Mouse (Mus musculus) monocyte, adult 2 months (primary cell): ENCODE data around the gene Rnaset2b.
"Not testable (repeated sequence)": the region's sequence is repeated elsewhere in the genome, so short reads cannot be mapped to it uniquely, and the experiment has no call there.

ENCODE experiments used
- DNase-seq, 2 experiments: peaks; one replicate each; pipeline ENCODE4 v3.0.0; 2022; ENCODE audit warnings: low spot score in 2 of 2, low read depth in 1 of 2

Gene Rnaset2b

DNA sequence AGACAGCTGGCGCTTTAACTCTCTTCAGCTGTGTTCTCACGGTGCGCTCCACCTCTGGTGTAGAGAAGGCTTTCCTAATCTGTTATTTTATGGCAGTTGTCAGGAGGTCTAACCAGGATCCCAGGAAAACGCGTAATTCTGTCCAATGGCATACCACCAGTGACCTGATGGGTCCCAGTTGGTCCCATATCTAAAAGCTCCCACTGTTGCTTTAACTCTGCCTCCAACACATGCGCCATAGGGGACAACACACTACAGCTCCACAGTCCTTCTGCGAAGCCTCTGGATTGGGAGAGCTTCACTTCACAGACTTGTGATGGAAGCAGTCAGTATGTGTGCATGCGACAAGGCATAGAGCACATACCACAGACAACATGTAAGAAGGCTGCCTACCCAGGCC, 9.7 kb downstream of the Rnaset2b start:
- not testable (repeated sequence) for DNase-seq

DNA sequence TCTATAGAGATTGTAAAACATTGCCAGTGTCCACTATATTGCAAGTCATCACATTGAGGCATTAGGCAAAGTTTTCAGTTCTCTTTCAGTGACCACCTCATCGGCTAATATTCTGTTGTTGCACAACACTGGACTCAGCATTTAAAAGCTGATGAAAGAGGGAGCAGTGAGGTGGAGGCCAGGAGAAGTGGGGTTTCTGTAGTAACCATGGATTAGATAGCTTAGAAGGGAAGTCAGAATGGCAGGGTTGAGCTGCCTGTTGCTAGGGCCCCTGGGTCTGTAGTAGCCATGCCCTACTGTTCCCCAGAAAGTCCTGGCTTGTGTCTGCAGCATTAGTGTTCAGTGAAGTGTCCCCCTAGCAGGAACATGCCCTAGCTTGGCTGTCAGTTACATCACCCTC, 15.7 kb downstream of the Rnaset2b start:
- not testable (repeated sequence) for DNase-seq

DNA sequence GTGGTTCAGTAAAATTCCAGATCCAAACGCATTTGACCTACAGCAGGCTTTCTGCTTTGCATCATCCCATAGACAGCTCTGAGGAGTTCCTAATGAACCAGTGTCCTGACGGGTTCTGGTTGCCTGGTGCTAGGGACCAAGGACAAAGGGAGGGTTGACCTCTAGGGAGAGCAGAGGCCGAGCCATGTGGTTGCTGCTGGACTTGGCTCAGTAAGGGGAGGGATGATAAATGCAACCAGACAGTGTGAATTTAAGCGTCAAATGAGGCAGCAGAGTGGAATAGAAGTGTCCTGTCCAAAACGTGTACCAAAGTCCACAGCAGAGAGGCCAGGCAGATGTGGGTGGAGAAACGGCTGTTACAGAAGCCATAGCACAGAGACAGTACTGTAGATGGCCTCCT, 25.1 kb downstream of the Rnaset2b start:
- DNase-seq: not testable (repeated sequence)

DNA sequence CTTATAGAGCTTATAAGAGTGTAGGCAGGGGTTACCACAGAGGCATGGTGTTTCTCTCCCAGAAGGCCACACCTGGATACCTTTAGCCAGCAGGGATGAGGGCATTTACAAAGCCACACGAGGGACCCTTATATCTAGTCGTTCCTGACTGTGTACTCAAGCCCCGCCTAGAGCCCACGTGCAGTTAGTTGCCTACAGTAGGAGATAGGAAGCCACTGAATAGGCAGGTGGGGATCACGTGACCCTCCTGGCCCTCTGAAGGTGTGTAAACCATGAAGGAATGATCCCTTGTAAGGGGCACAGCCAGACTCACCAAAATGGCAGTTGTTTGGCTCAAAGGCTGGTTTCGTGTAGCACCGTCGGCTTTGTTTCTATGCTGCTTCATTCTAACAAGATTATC, 26.4 kb downstream of the Rnaset2b start:
- DNase-seq: not testable (repeated sequence)

DNA sequence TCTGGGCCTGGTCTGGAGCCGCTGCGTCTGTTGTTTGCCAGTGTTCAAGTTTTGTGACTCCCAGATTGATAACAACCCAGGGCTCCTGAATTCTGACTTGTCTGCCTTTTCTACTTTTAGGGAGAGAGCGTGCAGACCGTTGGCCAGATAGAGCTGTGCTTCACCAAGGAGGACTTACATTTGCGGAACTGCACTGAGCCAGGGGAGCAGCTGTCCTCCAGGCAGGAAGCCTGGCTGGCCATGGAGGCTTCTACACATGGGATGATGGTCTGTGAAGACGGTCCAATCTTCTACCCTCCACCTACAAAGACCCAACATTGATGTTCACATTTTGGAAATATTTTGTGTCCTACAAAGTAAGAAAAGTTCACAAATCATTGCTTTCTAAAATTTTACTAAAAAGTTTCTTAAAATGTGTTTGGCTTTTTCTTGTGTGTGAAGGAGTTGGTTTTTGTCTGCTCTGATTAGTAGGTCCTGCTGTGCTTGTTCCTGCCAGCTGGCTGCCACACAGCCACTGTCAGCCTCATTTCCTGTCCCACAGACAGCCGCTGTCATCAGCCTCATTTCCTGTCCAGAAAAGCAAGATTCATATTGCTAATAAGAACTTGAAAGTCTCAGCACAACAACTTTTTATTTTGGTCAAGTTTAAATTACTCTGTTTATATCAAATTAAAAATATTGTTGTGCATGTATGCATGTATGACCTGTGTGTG, 27.5 kb downstream of the Rnaset2b start:
- DNase-seq: not testable (repeated sequence)

DNA sequence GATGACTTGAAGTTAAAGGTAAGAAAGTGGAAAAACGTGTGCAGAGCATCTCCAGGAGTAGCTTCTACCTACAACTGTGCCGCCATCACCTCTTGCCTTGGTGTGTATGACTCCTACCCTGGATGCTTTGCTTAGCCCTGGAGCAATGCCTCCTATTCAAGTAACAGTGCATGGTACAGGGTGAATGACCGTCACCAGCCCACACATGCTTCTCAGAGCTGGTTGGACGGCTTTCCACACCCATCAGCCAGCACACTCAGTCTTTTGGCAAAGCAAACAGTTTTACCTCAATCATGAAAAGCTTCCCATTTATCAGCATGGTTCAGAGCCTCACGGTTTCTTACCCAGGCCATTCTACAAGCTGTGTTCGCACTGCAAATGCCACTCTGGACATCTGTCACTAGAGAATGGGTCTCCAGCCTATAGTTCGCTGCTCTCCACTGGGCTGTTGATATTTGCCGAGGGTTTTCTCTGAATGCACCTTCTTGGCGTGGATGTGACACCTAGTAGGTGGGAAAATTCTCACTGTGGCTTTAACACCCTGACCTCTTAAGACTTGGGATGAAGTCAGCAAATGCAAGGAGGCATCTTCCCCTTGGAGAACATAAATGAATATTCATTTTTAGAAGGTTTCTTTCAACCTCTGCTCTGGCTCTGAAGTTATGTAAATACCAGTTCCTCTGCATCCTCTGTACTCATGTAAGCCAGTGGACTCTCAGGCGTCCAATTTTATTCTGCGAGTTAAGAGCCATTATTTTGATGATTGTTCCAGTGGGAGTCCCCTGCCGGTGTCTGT, 31.6 kb downstream of the Rnaset2b start:
- DNase-seq: not testable (repeated sequence)

DNA sequence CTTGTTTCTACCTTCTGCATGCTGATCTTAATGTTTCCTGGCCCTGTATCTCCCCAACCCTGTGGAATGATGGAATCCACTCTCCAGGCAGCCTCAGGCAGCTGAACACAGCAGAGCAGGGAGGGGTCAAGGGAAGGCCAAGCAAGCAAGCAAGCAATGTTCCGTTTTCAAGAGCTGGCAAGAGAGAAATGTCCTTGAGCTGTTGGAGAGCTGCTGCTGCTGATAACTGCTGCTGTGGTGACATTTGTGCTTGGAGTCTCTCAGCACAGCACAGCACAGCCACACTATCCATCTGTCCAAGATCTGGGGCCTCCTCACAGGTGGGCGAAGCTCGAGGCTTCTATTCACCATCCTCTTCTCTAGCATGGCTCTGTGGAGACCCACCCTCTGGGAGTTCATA, 33.0 kb downstream of the Rnaset2b start:
- not testable (repeated sequence) for DNase-seq

DNA sequence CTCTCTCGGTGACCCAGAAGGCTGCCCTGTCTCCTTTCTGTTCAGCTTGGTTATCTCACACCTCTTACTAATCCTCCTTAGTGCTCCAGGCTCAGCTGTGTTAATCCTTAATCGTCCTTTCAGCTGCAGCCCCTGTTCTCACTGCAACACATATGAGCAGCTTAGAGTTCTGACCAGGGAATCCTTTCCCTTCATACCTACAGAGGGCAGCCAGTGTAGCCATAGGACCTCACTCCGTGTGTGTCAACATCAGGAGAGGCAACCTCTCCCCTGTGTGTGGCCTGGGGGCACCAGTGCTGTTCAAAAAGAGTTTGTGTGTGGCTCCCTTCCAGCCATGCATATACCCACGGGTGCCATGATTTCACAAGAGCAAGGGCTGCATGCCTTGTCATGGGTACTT, 35.2 kb downstream of the Rnaset2b start:
- DNase-seq: not testable (repeated sequence)

DNA sequence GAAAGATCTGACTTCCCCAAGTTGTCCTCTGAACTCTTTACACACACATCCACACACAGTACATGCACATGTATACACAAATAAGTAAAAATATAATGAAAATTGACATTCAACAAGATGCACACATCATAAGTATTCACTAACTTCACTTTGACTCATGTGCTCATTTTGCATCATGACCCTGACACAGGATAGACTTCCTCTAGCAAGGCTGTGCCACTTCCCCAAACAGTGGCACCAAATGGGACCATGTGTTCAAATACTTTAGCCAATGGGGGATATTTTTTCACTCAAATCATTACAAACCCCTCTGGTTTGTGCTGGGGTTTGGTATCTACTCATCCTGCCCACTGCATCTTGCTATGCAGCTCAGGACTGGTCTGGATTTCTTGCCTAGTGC, 38.5 kb downstream of the Rnaset2b start:
- DNase-seq: not testable (repeated sequence)

DNA sequence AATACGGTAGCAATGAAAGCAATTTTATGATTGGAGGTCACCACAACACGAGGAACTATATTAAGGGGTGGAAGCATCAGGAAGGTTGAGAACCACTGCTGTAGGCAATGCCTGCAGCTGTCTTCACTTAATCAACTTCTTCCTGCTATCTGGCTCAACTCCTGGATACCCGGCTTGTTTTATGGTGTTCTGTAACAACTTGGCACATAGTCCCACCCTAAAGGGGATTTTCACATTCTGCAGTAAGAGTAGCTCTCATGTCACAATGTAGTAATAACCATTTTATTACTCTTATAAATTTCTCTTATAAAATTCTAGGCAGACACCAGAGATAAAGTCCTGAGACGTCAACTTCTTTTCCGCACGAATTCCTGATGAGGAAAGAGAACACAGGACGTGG, 39.0 kb downstream of the Rnaset2b start:
- DNase-seq: not testable (repeated sequence)

DNA sequence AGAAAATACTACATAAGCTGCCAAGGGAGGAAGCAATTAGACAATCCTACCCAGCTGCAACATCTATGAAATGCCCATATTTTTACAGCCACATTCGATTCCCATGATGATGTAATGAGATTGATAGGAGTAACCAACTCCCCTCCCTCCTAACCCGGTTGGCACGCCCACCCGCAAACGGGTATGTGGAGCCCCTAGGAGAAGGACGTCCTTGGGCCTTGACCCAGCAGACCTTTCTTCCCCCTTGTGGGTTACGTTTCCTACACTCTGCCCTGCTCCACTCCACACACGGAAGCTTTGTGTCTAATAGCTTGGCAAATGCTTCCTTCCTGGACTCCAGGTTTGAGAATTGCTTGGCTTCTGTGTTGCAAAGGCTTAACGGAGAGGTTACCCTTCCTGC, 39.5 kb downstream of the Rnaset2b start:
- not testable (repeated sequence) for DNase-seq

DNA sequence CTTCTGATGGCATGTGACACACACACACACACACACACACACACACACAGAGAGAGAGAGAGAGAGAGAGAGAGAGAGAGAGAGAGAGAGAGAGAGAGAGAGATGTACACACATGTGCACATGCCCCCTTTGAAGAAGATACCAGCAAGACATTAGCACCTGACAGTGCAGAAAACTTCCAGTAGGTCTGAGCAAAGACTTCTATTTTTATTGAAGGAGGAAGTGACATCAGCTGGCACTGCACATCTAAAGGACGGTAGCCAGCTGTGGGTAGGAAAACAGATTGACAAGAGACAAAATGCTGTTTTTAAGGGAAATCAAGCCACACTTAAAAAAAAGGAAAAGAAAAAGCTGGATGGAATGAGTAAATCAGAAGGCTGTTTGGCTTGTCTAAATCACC, 43.8 kb downstream of the Rnaset2b start:
- not testable (repeated sequence) for DNase-seq

DNA sequence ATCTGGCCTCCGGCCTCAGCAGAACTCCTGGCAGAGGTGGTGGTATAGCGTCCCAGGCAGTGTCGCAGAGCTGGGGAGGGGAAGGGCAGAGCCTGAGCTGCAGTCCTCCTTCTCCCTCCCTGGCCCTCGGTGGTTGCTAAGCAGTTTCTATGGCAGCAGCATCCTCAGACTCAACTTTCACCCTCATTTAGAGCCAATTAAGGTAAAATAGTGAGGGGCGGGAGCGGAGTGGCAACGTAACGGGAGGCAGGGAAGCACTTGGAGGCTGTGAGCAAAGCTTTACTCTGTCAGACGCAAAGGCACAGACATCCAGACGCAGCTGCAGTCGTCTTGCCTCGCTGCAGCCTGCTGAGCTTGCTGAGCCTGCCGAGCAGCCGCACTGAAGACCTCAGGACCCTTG, 54.8 kb downstream of the Rnaset2b start, which contains the start of gene Gm1604a:
TSS of gene Gm1604a (plus strand) at position 312 of the 400 bp plus-strand sequence.
- not testable (repeated sequence) for DNase-seq

DNA sequence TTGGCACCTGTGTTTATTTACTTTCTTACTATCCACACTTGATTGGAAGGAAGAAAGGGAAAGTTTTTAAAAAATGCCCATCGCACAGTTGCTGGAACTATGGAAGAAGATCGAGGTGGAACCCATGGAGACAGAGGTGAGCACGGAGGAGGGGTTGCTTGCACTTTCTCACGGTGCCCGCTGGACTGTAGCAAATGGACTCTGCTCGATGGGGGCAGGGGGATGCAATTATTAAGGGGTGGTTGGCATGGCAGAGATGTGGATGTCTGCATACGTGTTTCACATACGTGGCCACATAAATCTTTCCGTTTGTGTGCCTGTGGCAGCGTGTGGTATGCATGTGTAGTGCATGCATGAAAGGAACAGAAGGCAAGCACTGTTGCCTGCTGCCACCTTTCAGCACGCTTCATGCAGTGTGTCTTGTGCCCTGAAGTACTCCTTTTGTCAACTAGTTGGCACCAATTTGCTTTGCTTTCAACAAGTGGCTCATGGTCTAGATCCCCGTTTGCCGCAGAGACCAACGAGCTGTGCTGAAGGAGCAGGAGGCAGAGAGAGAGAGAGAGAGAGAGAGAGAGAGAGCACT, 55.4 kb downstream of the Rnaset2b start:
- DNase-seq: not testable (repeated sequence)

DNA sequence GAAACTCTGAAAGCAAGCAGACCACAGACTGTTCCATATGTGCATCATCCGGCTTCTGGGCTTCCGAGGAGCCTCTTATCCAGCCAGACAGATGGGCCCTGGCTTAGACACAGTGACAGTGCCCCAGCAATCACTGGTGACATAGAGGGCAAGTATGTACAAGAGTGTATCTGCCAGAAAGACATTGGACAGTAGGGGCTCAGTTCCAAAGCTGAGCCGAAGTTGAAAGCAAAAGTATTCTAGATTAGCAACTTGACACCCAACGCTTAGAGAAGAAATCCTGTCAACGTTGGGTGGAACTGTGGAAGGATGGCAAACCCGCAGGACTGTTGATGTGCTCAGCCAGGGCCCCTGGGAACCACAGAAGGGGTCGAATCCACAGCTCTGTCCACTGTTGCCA, 59.8 kb downstream of the Rnaset2b start:
- DNase-seq: not testable (repeated sequence)

DNA sequence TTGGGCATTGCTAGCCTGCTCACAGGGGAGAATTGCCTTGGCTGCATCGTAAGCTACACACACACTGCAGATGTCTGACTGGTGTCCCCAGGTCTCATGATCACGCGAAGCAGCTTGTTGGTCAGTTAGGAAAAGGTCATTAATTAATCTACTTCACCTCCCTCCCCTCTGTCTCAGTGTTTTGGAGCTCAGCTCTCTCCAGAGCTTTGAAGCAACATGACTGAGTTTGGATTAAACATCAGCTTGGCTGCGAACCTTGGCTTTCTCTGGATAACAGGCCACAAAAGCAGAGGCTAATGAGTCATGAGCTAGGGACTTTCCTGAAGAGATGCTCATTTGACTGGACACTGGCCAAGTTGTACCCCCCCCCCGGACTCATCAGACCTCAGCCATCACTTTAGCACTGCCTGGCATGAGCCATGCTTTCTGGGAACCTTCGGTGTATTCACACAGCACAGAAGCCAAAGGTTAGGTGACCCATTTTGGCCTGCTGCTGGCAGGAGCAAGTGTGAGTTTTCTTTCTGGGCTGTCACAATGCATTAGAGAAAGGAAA, 60.3 kb downstream of the Rnaset2b start:
- DNase-seq: not testable (repeated sequence)

DNA sequence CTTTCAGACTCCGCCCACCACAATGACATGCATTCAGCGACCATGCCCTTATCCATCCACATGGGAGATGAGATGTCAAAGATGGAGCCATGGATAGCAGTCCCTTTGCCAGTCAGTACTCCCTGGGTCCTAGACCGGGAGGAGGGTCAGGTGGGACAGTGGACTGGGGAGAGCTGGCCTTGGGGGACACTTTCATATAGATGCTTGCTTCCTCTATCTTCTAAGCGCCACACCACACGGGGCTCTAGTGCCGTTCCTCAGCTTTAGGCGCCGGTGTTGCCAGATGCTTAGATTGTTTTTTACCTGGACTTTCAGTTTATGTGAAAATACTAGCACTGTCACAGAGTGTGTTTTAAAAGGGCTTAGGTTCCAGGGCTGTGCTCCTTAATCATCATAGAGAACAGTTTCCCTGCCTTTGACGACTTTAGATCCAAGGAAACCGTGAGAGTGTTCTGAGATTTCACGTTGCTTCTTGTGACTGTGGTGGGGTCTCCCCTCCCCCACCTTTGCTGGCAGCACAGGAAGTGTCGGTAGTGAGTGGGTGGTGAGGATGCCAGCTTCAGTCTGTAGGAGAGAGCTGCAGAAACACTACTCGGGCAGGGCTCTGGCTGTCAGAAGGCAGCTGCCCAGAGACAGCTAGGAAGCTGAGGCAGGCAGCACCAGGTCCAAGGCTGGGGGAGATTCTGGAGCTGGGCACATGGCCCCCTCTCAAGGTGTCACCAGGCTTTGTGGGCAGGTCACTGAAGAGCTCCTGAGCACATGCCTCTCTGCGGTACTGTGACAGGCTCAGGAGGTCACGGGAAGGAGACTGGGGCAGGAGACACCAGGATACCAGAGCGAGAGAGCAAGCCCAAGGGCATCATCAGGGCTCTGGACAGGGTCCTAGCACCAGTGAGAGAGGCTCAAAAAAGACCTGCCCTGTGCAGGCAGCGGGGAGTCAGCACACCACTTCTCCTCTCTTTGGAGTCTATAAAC, 63.0 kb downstream of the Rnaset2b start:
- not testable (repeated sequence) for DNase-seq
